Comparison of ENCODE assay signal across 21 mouse cellular contexts in the genomic region with DNA sequence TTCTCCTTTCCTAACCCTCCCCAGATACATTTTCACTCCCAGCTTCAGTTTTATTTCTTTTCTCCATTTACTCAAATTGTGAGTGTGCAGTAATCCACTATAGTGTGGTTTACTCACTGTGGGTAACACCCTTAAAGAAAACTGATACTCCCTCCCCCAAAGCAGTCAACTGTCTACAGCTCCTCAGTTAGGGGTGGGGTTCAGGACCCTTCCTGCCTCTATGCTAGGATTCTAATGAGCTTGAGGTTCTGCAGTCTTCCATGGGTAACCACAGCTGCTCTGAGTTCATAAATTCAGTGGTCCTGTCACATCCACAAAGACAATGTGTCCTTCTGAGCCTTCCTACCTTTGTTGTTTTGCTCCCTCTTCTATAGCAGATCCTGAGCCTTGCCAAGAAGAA.
DNase-seq lines count a peak whose midpoint lies in the region; ATAC-seq and TF ChIP-seq lines count a peak whose summit lies in the region.
"Had no signal": no experiment of that assay in that cellular context is flagged by ENCODE, and none has a peak within 500 bp of the region (broad histone marks: within the 10 kb centered on the region; RNA-seq: fewer than 3 reads in every experiment).

No protein-coding gene starts in this region.

- no peak overlapping the region for H3K4me3 ChIP-seq in kidney, embryonic 15.5 days (replicated peaks)
- no peak overlapping the region for H3K4me3 ChIP-seq in kidney, postnatal 0 days (replicated peaks; ENCODE audit: low read depth, low read length)
- H3K4me3 ChIP-seq in kidney, adult 2 months (ENCODE audit: insufficient read depth, low read depth, low read length), result no peak overlapping the region
- H3K4me3 ChIP-seq: embryonic facial prominence, embryonic 13.5 days; embryonic facial prominence, embryonic 15.5 days; erythroblast, embryonic 14.5 days; forebrain, embryonic 10.5 days; forebrain, embryonic 12.5 days had no signal

- H3K9ac ChIP-seq in kidney, embryonic 15.5 days, result no peak overlapping the region
- no peak overlapping the region for H3K9ac ChIP-seq in kidney, postnatal 0 days (ENCODE audit: low read depth, low read length)
- H3K9ac ChIP-seq: embryonic facial prominence, embryonic 13.5 days; embryonic facial prominence, embryonic 15.5 days; forebrain, embryonic 12.5 days had no signal

- no peak for TF ChIP-seq POLR2A in kidney, adult 2 months (IDR thresholded peaks at IDR 0.05; ENCODE audit: low read depth, low read length)

- H3K27me3 ChIP-seq in kidney, embryonic 15.5 days, result no peaks in the 10 kb centered on the region
- no peaks in the 10 kb centered on the region for H3K27me3 ChIP-seq in kidney, postnatal 0 days (ENCODE audit: insufficient read depth, low read length)
- no peaks in the 10 kb centered on the region for H3K27me3 ChIP-seq in kidney, adult 2 months (replicated peaks; ENCODE audit: control insufficient read depth, insufficient read depth, low read length)
- H3K27me3 ChIP-seq: embryonic facial prominence, embryonic 13.5 days; embryonic facial prominence, embryonic 15.5 days; forebrain, embryonic 12.5 days had no signal

- ATAC-seq in kidney, embryonic 15.5 days (replicated peaks; ENCODE audit: low FRiP score), result peak; percentile 71
- peak; percentile 40; the same call in 1 of the 2 replicates for ATAC-seq in kidney, postnatal 0 days (replicated peaks; ENCODE audit: low FRiP score, low read depth)
- ATAC-seq: forebrain, embryonic 14.5 days; forebrain, embryonic 16.5 days had no signal

- H3K4me1 ChIP-seq in kidney, embryonic 15.5 days, result no peaks in the 10 kb centered on the region
- H3K4me1 ChIP-seq in kidney, postnatal 0 days (replicated peaks; ENCODE audit: insufficient read depth, low read length), result no peaks in the 10 kb centered on the region
- no peaks in the 10 kb centered on the region for H3K4me1 ChIP-seq in kidney, adult 2 months (ENCODE audit: control insufficient read depth, insufficient read depth, low read length)
- H3K4me1 ChIP-seq: embryonic facial prominence, embryonic 13.5 days; embryonic facial prominence, embryonic 15.5 days; forebrain, embryonic 10.5 days; forebrain, embryonic 12.5 days had no signal

- no peak for DNase-seq in kidney, postnatal 36 days
- DNase-seq in kidney, postnatal 0 days (ENCODE audit: low spot score), result peak; percentile 50
- no peak for DNase-seq in kidney, adult 2 months
- DNase-seq: adrenal gland, adult 2 months; adrenal gland, postnatal 10 days; adrenal gland, postnatal 25 days; cerebellum, adult 11 months; cerebellum, adult 18-20 months; cerebellum, adult 8-10 months; cerebellum, adult 9-11 months; cerebellum, postnatal 14 days; cerebellum, postnatal 36 days; embryo, embryonic 11 days had no signal

- no peaks in the 10 kb centered on the region for H3K36me3 ChIP-seq in kidney, embryonic 15.5 days
- H3K36me3 ChIP-seq in kidney, postnatal 0 days (ENCODE audit: insufficient read depth, low read length), result no peaks in the 10 kb centered on the region
- no peaks in the 10 kb centered on the region for H3K36me3 ChIP-seq in kidney, adult 2 months (ENCODE audit: control insufficient read depth, insufficient read depth, low read length)
- H3K36me3 ChIP-seq: embryonic facial prominence, embryonic 13.5 days; embryonic facial prominence, embryonic 15.5 days; forebrain, embryonic 10.5 days; forebrain, embryonic 12.5 days had no signal

- H3K9me3 ChIP-seq in kidney, embryonic 15.5 days (replicated peaks), result no peaks in the 10 kb centered on the region
- H3K9me3 ChIP-seq in kidney, postnatal 0 days (replicated peaks; ENCODE audit: low read length), result no peaks in the 10 kb centered on the region
- H3K9me3 ChIP-seq: embryonic facial prominence, embryonic 13.5 days; embryonic facial prominence, embryonic 15.5 days; forebrain, embryonic 10.5 days; forebrain, embryonic 12.5 days had no signal

- no peak overlapping the region for H3K27ac ChIP-seq in kidney, embryonic 15.5 days
- H3K27ac ChIP-seq in kidney, postnatal 0 days, result no peak overlapping the region
- no peak overlapping the region for H3K27ac ChIP-seq in kidney, adult 2 months (ENCODE audit: insufficient read depth, low read depth, low read length)
- H3K27ac ChIP-seq: embryonic facial prominence, embryonic 13.5 days; embryonic facial prominence, embryonic 15.5 days; forebrain, embryonic 10.5 days; forebrain, embryonic 12.5 days had no signal

- TF ChIP-seq CTCF in kidney, postnatal 0 days (IDR thresholded peaks at IDR 0.05; ENCODE audit: low read depth), result no peak
- TF ChIP-seq CTCF in kidney, adult 2 months (conservative IDR thresholded peaks at IDR 0.05; ENCODE audit: insufficient read depth, insufficient read length, low read depth, low read length), result no peak

- no peak overlapping the region for H3K4me2 ChIP-seq in kidney, embryonic 15.5 days
- H3K4me2 ChIP-seq in kidney, postnatal 0 days (ENCODE audit: low read length), result no peak overlapping the region
- H3K4me2 ChIP-seq: embryonic facial prominence, embryonic 13.5 days; embryonic facial prominence, embryonic 15.5 days; forebrain, embryonic 12.5 days had no signal
